Mouse (Mus musculus): ENCODE data around the gene Commd3. TPM values are rescaled to one million over a fixed set of nuclear protein-coding genes. Genes with fewer than 3 reads are reported as not detected.
A peak's percentile ranks its signal among the peaks of the same experiment; 100 is the strongest.

The Commd3 gene
- total and polyA plus RNA-seq, 2 experiments, result 80.1 to 127 TPM

- no peak overlapping the region for H3K9ac ChIP-seq (ENCODE audit: low read depth, low read length)
- TF ChIP-seq CTCF (IDR thresholded peaks at IDR 0.05; ENCODE audit: low read depth, low read length) (no peak), POLR2A (IDR thresholded peaks at IDR 0.05; ENCODE audit: extremely low read depth, insufficient read depth, low read length) (no peak)
- H3K36me3 ChIP-seq (ENCODE audit: control insufficient read depth, insufficient read depth, low read length), result no peaks in the 10 kb centered on the region
- 86% methylated on average over 3 of the region's 3 CpGs for WGBS
- no peak overlapping the region for H3K4me3 ChIP-seq (ENCODE audit: insufficient read depth, low read depth, low read length)
- no peak overlapping the region for H3K27ac ChIP-seq (replicated peaks; ENCODE audit: insufficient read depth, low read depth, low read length)
- no peaks in the 10 kb centered on the region; the same call in 1 of the 2 replicates for H3K27me3 ChIP-seq (ENCODE audit: control insufficient read depth, insufficient read depth, low read length)
- no peaks in the 10 kb centered on the region for H3K79me2 ChIP-seq (ENCODE audit: control insufficient read depth, insufficient read depth, low read length)
- no peaks in the 10 kb centered on the region for H3K4me1 ChIP-seq (ENCODE audit: control insufficient read depth, insufficient read depth, low read length)
- no peak for DNase-seq (ENCODE audit: extremely low read depth, low read depth, low spot score)
These were observed 8.2 kb upstream of the Commd3 start for GRCm38 (mm10) chr2:18664003-18664402.

- 95% methylated on average over 6 of the region's 6 CpGs for WGBS
- no peaks in the 10 kb centered on the region; the same call in 1 of the 2 replicates for H3K27me3 ChIP-seq (ENCODE audit: control insufficient read depth, insufficient read depth, low read length)
- no peak overlapping the region for H3K4me3 ChIP-seq (ENCODE audit: insufficient read depth, low read depth, low read length)
- no peak overlapping the region for H3K27ac ChIP-seq (replicated peaks; ENCODE audit: insufficient read depth, low read depth, low read length)
- H3K9ac ChIP-seq (ENCODE audit: low read depth, low read length), result no peak overlapping the region
- TF ChIP-seq POLR2A (IDR thresholded peaks at IDR 0.05; ENCODE audit: extremely low read depth, insufficient read depth, low read length) (no peak), CTCF (IDR thresholded peaks at IDR 0.05; ENCODE audit: low read depth, low read length) (no peak)
- H3K79me2 ChIP-seq (ENCODE audit: control insufficient read depth, insufficient read depth, low read length), result no peaks in the 10 kb centered on the region
- DNase-seq (ENCODE audit: extremely low read depth, low read depth, low spot score), result no peak
- peaks cover 7% of the 10 kb centered on the region; the same call in 1 of the 2 replicates for H3K4me1 ChIP-seq (ENCODE audit: control insufficient read depth, insufficient read depth, low read length)
- no peaks in the 10 kb centered on the region for H3K36me3 ChIP-seq (ENCODE audit: control insufficient read depth, insufficient read depth, low read length)
These were observed 1.1 kb upstream of the Commd3 start for GRCm38 (mm10) chr2:18671041-18671440.

DNA sequence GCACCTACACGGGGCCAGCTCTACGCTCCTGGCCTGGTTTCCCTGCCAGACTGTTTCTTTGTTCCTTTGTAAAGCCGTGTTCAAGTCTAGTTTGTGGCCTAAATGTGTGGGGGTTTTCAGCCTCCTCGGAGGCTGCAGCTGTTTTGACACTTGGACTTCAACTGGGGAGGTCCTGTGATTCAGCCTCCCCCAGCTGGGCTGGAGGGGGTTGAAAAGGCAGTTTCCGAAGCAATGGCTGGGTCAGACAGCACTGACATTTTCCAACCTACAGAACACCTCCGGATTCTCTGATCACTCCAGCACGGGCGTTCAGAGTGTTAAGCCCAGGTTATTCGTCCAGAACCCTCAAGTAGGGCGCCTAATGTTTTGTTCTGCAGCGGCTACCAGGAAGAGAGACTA lies 581 bp downstream of the Commd3 start:
- H3K79me2 ChIP-seq (ENCODE audit: control insufficient read depth, insufficient read depth, low read length), result no peaks in the 10 kb centered on the region; the same call in 1 of the 2 replicates
- DNase-seq (ENCODE audit: extremely low read depth, low read depth, low spot score), result peak; percentile 46
- H3K36me3 ChIP-seq (ENCODE audit: control insufficient read depth, insufficient read depth, low read length), result no peaks in the 10 kb centered on the region
- WGBS, result 2% methylated on average over 11 of the region's 11 CpGs
- peaks cover 7% of the 10 kb centered on the region; the same call in 1 of the 2 replicates for H3K4me1 ChIP-seq (ENCODE audit: control insufficient read depth, insufficient read depth, low read length)
- peak overlapping the region; percentile 96 for H3K27ac ChIP-seq (replicated peaks; ENCODE audit: insufficient read depth, low read depth, low read length)
- peak overlapping the region; percentile 96 for H3K9ac ChIP-seq (ENCODE audit: low read depth, low read length)
- peaks cover 3% of the 10 kb centered on the region; the same call in 1 of the 2 replicates for H3K27me3 ChIP-seq (ENCODE audit: control insufficient read depth, insufficient read depth, low read length)
- peak overlapping the region; percentile 89 for H3K4me3 ChIP-seq (ENCODE audit: insufficient read depth, low read depth, low read length)
- TF ChIP-seq POLR2A (IDR thresholded peaks at IDR 0.05; ENCODE audit: extremely low read depth, insufficient read depth, low read length), result no peak
- TF ChIP-seq CTCF (IDR thresholded peaks at IDR 0.05; ENCODE audit: low read depth, low read length), result no peak

DNA sequence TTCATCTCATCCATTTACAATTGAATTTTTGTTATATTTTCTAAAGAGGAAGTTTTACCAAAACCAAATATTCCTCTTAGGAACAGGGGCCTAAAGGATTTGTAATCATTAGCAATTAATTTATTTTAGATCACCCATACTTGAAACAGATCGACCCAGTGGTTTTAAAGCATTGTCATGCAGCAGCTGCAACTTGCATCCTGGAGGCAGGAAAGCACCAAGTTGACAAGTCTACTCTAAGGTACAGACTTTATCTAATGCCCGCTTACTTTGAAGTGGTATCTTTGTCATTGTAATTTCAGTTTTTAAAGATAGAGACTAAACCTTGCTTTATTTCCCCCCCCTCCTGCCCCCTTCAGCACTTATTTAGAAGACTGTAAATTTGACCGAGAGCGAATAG lies 1.6 kb downstream of the Commd3 start:
- no peak for DNase-seq (ENCODE audit: extremely low read depth, low read depth, low spot score)
- 81% methylated on average over 4 of the region's 4 CpGs for WGBS
- TF ChIP-seq CTCF (IDR thresholded peaks at IDR 0.05; ENCODE audit: low read depth, low read length) (no peak), POLR2A (IDR thresholded peaks at IDR 0.05; ENCODE audit: extremely low read depth, insufficient read depth, low read length) (no peak)
- H3K27ac ChIP-seq (replicated peaks; ENCODE audit: insufficient read depth, low read depth, low read length), result no peak overlapping the region
- H3K4me3 ChIP-seq (ENCODE audit: insufficient read depth, low read depth, low read length), result no peak overlapping the region
- peaks cover 5% of the 10 kb centered on the region; the same call in 1 of the 2 replicates for H3K79me2 ChIP-seq (ENCODE audit: control insufficient read depth, insufficient read depth, low read length)
- H3K36me3 ChIP-seq (ENCODE audit: control insufficient read depth, insufficient read depth, low read length), result no peaks in the 10 kb centered on the region
- peaks cover 12% of the 10 kb centered on the region for H3K4me1 ChIP-seq (ENCODE audit: control insufficient read depth, insufficient read depth, low read length)
- H3K27me3 ChIP-seq (ENCODE audit: control insufficient read depth, insufficient read depth, low read length), result peaks cover 9% of the 10 kb centered on the region
- H3K9ac ChIP-seq (ENCODE audit: low read depth, low read length), result no peak overlapping the region

DNA sequence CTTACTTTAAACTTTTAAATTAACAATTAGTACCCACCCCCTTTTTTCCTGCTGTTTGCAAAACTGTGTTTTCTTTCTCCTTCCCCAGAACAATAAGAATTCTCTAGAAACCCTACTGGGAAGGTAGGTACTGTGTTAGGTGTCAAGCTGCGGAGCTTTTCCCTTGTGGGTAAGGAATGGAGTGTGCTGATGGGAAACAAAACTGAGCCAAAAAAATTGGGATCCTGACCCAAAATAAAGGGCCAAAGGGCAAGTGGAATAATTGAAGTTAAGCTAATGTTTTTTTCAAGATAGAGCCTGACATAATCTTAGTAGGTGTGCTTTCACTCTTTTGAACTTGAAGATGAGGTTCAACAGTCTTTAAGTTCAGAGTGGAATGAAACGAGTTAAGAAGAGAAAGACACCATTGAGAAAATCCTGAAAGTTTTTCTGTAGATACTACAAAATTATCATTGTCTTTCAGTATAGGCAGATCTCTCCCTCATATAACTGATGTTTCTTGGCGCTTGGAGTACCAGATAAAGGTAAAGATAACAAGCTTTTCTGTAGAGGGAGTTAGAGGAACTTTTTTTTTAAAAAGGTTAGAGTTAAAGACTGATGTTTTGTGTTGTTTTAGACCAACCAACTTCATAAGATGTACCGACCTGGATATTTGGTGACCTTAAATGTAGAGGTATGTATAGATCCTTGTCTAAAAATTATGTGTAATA lies 2.2 kb downstream of the Commd3 start:
- 75% methylated on average over 4 of the region's 4 CpGs for WGBS
- Histone ChIP-seq H3K27me3 (ENCODE audit: control insufficient read depth, insufficient read depth, low read length) (peaks cover 9% of the 10 kb centered on the region), H3K27ac (replicated peaks; ENCODE audit: insufficient read depth, low read depth, low read length) (no peak overlapping the region)

More for the DNA sequence above, 2.2 kb downstream of the Commd3 start:
- Histone ChIP-seq H3K4me3 (ENCODE audit: insufficient read depth, low read depth, low read length) (no peak overlapping the region), H3K4me1 (ENCODE audit: control insufficient read depth, insufficient read depth, low read length) (peaks cover 12% of the 10 kb centered on the region), H3K36me3 (ENCODE audit: control insufficient read depth, insufficient read depth, low read length) (no peaks in the 10 kb centered on the region), H3K9ac (ENCODE audit: low read depth, low read length) (no peak overlapping the region), H3K79me2 (ENCODE audit: control insufficient read depth, insufficient read depth, low read length) (peaks cover 5% of the 10 kb centered on the region; the same call in 1 of the 2 replicates)
- peak; percentile 65 for DNase-seq (ENCODE audit: extremely low read depth, low read depth, low spot score)
- TF ChIP-seq CTCF (IDR thresholded peaks at IDR 0.05; ENCODE audit: low read depth, low read length) (no peak), POLR2A (IDR thresholded peaks at IDR 0.05; ENCODE audit: extremely low read depth, insufficient read depth, low read length) (no peak)
